Mouse (Mus musculus) neural tube, embryonic 12.5 days (tissue): Measurements from ENCODE around the gene Slc38a10. TPM values are rescaled to one million over a fixed set of nuclear protein-coding genes. Genes with fewer than 3 reads are reported as not detected.
A peak's percentile ranks its signal among the peaks of the same experiment; 100 is the strongest.

Experiments used
- ATAC-seq: fragments of 200-750 bp; cut with Nextera tagmentation; 2 replicates; pipeline ENCODE4 v1.8.0; 2017; ENCODE audit warnings: low read depth, mild to moderate bottlenecking, moderate TSS enrichment, moderate library complexity; ENCODE audit not compliant: low FRiP score
- H3K27ac ChIP-seq: fragments of 300-500 bp; sonication (generic); 2 replicates; pipeline ENCODE4 v1.5.1; 2016
- H3K27me3 ChIP-seq: fragments of 300-500 bp; sonication (generic); replicated peaks from 2 replicates; pipeline ENCODE4 v1.6.1; 2016; ENCODE audit warnings: mild to moderate bottlenecking
- H3K36me3 ChIP-seq: fragments of 300-500 bp; sonication (generic); 2 replicates; pipeline ENCODE4 v1.6.1; 2016; ENCODE audit warnings: mild to moderate bottlenecking
- H3K4me1 ChIP-seq: fragments of 300-500 bp; sonication (generic); 2 replicates; pipeline ENCODE4 v1.6.1; 2016
- H3K4me2 ChIP-seq: fragments of 300-500 bp; sonication (generic); replicated peaks from 2 replicates; pipeline ENCODE4 v1.6.1; 2016; ENCODE audit warnings: mild to moderate bottlenecking
- H3K4me3 ChIP-seq: fragments of 300-500 bp; sonication (generic); 2 replicates; pipeline ENCODE4 v1.5.1; 2016
- H3K9ac ChIP-seq: fragments of 300-500 bp; sonication (generic); 2 replicates; pipeline ENCODE4 v1.6.1; 2016; ENCODE audit warnings: mild to moderate bottlenecking
- H3K9me3 ChIP-seq: fragments of 300-500 bp; sonication (generic); 2 replicates; pipeline ENCODE4 v1.6.1; 2016; ENCODE audit warnings: mild to moderate bottlenecking
- WGBS: fragments of 180-500 bp; shearing (Covaris S2); methylation state at CpG from one replicate; pipeline ENCODE4 v1.1.7; 2016; 5-methylcytosine and 5-hydroxymethylcytosine counted together
- polyA plus RNA-seq: library from polyadenylated mRNA; unstranded; fragments of >200 nt; fragmentation: Nextera tagmentation; extraction: Ambion mirVana; gene quantifications from 2 replicates; pipeline ENCODE4 v1.2.1, GENCODE M21; 2016

The Slc38a10 gene
- polyA plus RNA-seq, 1 experiment from 2014 or later: 119 TPM

- Histone ChIP-seq H3K4me1 (peaks cover 20% of the 10 kb centered on the region), H3K4me2 (peak overlapping the region; percentile 72), H3K9me3 (no peaks in the 10 kb centered on the region), H3K36me3 (peaks cover 4% of the 10 kb centered on the region; the same call in 1 of the 2 replicates), H3K27ac (no peak overlapping the region), H3K27me3 (no peaks in the 10 kb centered on the region), H3K4me3 (peak overlapping the region; percentile 87), H3K9ac (peak overlapping the region; percentile 83)
- no peak for ATAC-seq
- WGBS: 53% methylated on average over 6 of the region's 6 CpGs
Observed at GRCm38 (mm10) chr11:120149510-120150200, 1.5 kb downstream of the Slc38a10 start.

GRCm38 (mm10) chr11:120148201-120148855 is 2.8 kb downstream of the Slc38a10 start:
- no peak overlapping the region for H3K9ac ChIP-seq

GRCm38 (mm10) chr11:120143708-120144497 is 7.2 kb downstream of the Slc38a10 start:
- no peak for ATAC-seq
- WGBS: 79% methylated on average over 13 of the region's 13 CpGs
- no peak overlapping the region for H3K4me2 ChIP-seq

More at GRCm38 (mm10) chr11:120148201-120148855, 2.8 kb downstream of the Slc38a10 start:
- ATAC-seq: no peak
- Histone ChIP-seq H3K27ac (no peak overlapping the region), H3K4me3 (no peak overlapping the region), H3K4me2 (no peak overlapping the region), H3K27me3 (no peaks in the 10 kb centered on the region), H3K4me1 (peaks cover 28% of the 10 kb centered on the region), H3K36me3 (peaks cover 4% of the 10 kb centered on the region; the same call in 1 of the 2 replicates), H3K9me3 (no peaks in the 10 kb centered on the region)
- WGBS: 91% methylated on average over 8 of the region's 8 CpGs

GRCm38 (mm10) chr11:120142601-120143051 is 8.5 kb downstream of the Slc38a10 start:
- Histone ChIP-seq H3K27me3 (no peaks in the 10 kb centered on the region), H3K36me3 (peaks cover 10% of the 10 kb centered on the region), H3K4me3 (no peak overlapping the region), H3K27ac (no peak overlapping the region), H3K9me3 (no peaks in the 10 kb centered on the region), H3K4me1 (peaks cover 12% of the 10 kb centered on the region; the same call in 1 of the 2 replicates), H3K9ac (no peak overlapping the region), H3K4me2 (no peak overlapping the region)
- no peak for ATAC-seq
- WGBS: 78% methylated on average over 3 of the region's 3 CpGs

More at GRCm38 (mm10) chr11:120143708-120144497, 7.2 kb downstream of the Slc38a10 start:
- Histone ChIP-seq H3K4me3 (no peak overlapping the region), H3K27ac (no peak overlapping the region), H3K4me1 (peaks cover 14% of the 10 kb centered on the region), H3K9ac (no peak overlapping the region), H3K36me3 (peaks cover 10% of the 10 kb centered on the region), H3K27me3 (no peaks in the 10 kb centered on the region), H3K9me3 (no peaks in the 10 kb centered on the region)

GRCm38 (mm10) chr11:120140255-120140654 is 10.9 kb downstream of the Slc38a10 start:
- H3K36me3 ChIP-seq: peaks cover 5% of the 10 kb centered on the region
- H3K4me2 ChIP-seq: no peak overlapping the region
- H3K27me3 ChIP-seq: no peaks in the 10 kb centered on the region
- H3K4me3 ChIP-seq: no peak overlapping the region
- no peak overlapping the region for H3K9ac ChIP-seq
- ATAC-seq: no peak
- WGBS: 75% methylated on average over 6 of the region's 6 CpGs
- H3K4me1 ChIP-seq: peaks cover 12% of the 10 kb centered on the region; the same call in 1 of the 2 replicates
- H3K9me3 ChIP-seq: no peaks in the 10 kb centered on the region
- no peak overlapping the region for H3K27ac ChIP-seq

GRCm38 (mm10) chr11:120139309-120139731 is 11.8 kb downstream of the Slc38a10 start:
- ATAC-seq: no peak
- no peak overlapping the region for H3K27ac ChIP-seq
- no peaks in the 10 kb centered on the region for H3K27me3 ChIP-seq
- H3K4me1 ChIP-seq: peaks cover 8% of the 10 kb centered on the region; the same call in 1 of the 2 replicates
- H3K36me3 ChIP-seq: peaks cover 12% of the 10 kb centered on the region
- no peak overlapping the region for H3K4me2 ChIP-seq
- no peak overlapping the region for H3K4me3 ChIP-seq
- H3K9me3 ChIP-seq: no peaks in the 10 kb centered on the region
- H3K9ac ChIP-seq: no peak overlapping the region
- WGBS: 89% methylated on average over 10 of the region's 10 CpGs

- Histone ChIP-seq H3K27me3 (no peaks in the 10 kb centered on the region), H3K4me3 (no peak overlapping the region), H3K9ac (no peak overlapping the region), H3K4me2 (no peak overlapping the region), H3K27ac (no peak overlapping the region), H3K4me1 (no peaks in the 10 kb centered on the region), H3K36me3 (peaks cover 23% of the 10 kb centered on the region), H3K9me3 (no peaks in the 10 kb centered on the region)
- 68% methylated on average over 5 of the region's 5 CpGs for WGBS
- no peak for ATAC-seq
Observed at GRCm38 (mm10) chr11:120137625-120138004, 13.5 kb downstream of the Slc38a10 start.

GRCm38 (mm10) chr11:120136796-120137624 is 14.1 kb downstream of the Slc38a10 start:
- H3K27me3 ChIP-seq: no peaks in the 10 kb centered on the region
- H3K27ac ChIP-seq: no peak overlapping the region
- peaks cover 28% of the 10 kb centered on the region for H3K36me3 ChIP-seq
- no peak overlapping the region for H3K4me3 ChIP-seq
- WGBS: 64% methylated on average over 23 of the region's 23 CpGs
- H3K9ac ChIP-seq: no peak overlapping the region
- H3K4me1 ChIP-seq: no peaks in the 10 kb centered on the region
- H3K9me3 ChIP-seq: no peaks in the 10 kb centered on the region
- H3K4me2 ChIP-seq: no peak overlapping the region
- no peak for ATAC-seq

- H3K27me3 ChIP-seq: no peaks in the 10 kb centered on the region
- peaks cover 36% of the 10 kb centered on the region for H3K36me3 ChIP-seq
- ATAC-seq: no peak
- no peak overlapping the region for H3K4me3 ChIP-seq
- no peaks in the 10 kb centered on the region for H3K9me3 ChIP-seq
- no peak overlapping the region for H3K27ac ChIP-seq
- no peaks in the 10 kb centered on the region for H3K4me1 ChIP-seq
- H3K9ac ChIP-seq: no peak overlapping the region
- 81% methylated on average over 8 of the region's 8 CpGs for WGBS
- no peak overlapping the region for H3K4me2 ChIP-seq
Observed at GRCm38 (mm10) chr11:120136195-120136594, 15.0 kb downstream of the Slc38a10 start.

- H3K4me3 ChIP-seq: no peak overlapping the region
- no peak for ATAC-seq
Observed at GRCm38 (mm10) chr11:120134847-120135530, 16.2 kb downstream of the Slc38a10 start.

GRCm38 (mm10) chr11:120134148-120134547 is 17.0 kb downstream of the Slc38a10 start:
- Histone ChIP-seq H3K36me3 (peaks cover 47% of the 10 kb centered on the region), H3K4me3 (no peak overlapping the region), H3K9me3 (no peaks in the 10 kb centered on the region), H3K9ac (no peak overlapping the region), H3K4me2 (no peak overlapping the region), H3K27me3 (no peaks in the 10 kb centered on the region), H3K4me1 (no peaks in the 10 kb centered on the region; the same call in 1 of the 2 replicates), H3K27ac (no peak overlapping the region)
- WGBS: 94% methylated on average over 5 of the region's 5 CpGs
- ATAC-seq: no peak

More at GRCm38 (mm10) chr11:120134847-120135530, 16.2 kb downstream of the Slc38a10 start:
- peaks cover 41% of the 10 kb centered on the region for H3K36me3 ChIP-seq
- WGBS: 93% methylated on average over 9 of the region's 9 CpGs
- no peak overlapping the region for H3K9ac ChIP-seq
- no peaks in the 10 kb centered on the region for H3K4me1 ChIP-seq
- H3K27ac ChIP-seq: no peak overlapping the region
- no peak overlapping the region for H3K4me2 ChIP-seq
- H3K9me3 ChIP-seq: no peaks in the 10 kb centered on the region
- H3K27me3 ChIP-seq: no peaks in the 10 kb centered on the region
